Mouse (Mus musculus): ENCODE results near the gene Gm21992. TPM values are rescaled to one million over a fixed set of nuclear protein-coding genes. Genes with fewer than 3 reads are reported as not detected.
A peak's percentile ranks its signal among the peaks of the same experiment; 100 is the strongest.

The Gm21992 gene
- polyA plus RNA-seq, 1 experiment: 32.0 TPM

DNA sequence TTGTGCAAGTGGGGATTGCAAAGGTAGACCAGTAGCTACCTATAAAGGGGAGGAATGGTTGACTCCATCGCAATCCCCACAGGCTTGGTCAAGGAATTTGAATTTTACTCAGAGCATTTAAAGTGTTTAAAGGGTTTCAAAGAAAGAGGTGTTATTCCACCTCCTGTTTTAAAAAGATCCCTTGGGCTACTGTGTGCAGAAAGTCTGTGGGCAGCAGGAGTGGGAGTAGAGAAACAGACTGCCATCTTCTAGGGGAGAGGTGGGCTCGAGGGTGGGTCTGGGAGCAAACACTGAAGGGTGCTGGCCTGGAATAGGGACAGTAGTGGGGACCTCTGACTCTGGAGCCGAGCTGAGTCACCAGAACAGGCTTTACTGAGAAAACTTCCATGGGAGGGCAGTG lies 78.4 kb downstream of the Gm21992 start:
- no peak for DNase-seq
- Histone ChIP-seq H3K4me1 (ENCODE audit: control insufficient read depth, insufficient read depth, low read length) (no peaks in the 10 kb centered on the region), H3K27ac (ENCODE audit: insufficient read depth, low read depth, low read length) (no peak overlapping the region), H3K27me3 (replicated peaks; ENCODE audit: control insufficient read depth, insufficient read depth, low read length) (no peaks in the 10 kb centered on the region), H3K4me3 (ENCODE audit: insufficient read depth, low read depth, low read length) (no peak overlapping the region), H3K36me3 (ENCODE audit: control insufficient read depth, insufficient read depth, low read length) (no peaks in the 10 kb centered on the region)
- TF ChIP-seq POLR2A (IDR thresholded peaks at IDR 0.05; ENCODE audit: low read depth, low read length) (no peak), CTCF (conservative IDR thresholded peaks at IDR 0.05; ENCODE audit: insufficient read depth, insufficient read length, low read depth, low read length) (no peak)
- WGBS: 80% methylated on average over 3 of the region's 3 CpGs

- no peaks in the 10 kb centered on the region for H3K36me3 ChIP-seq (ENCODE audit: control insufficient read depth, insufficient read depth, low read length)
- no peaks in the 10 kb centered on the region for H3K4me1 ChIP-seq (ENCODE audit: control insufficient read depth, insufficient read depth, low read length)
- WGBS: 60% methylated on average over 9 of the region's 9 CpGs
- no peak for DNase-seq
- H3K27ac ChIP-seq (ENCODE audit: insufficient read depth, low read depth, low read length): no peak overlapping the region
- H3K27me3 ChIP-seq (replicated peaks; ENCODE audit: control insufficient read depth, insufficient read depth, low read length): no peaks in the 10 kb centered on the region
- H3K4me3 ChIP-seq (ENCODE audit: insufficient read depth, low read depth, low read length): no peak overlapping the region
- no peak for TF ChIP-seq POLR2A (IDR thresholded peaks at IDR 0.05; ENCODE audit: low read depth, low read length)
- TF ChIP-seq CTCF (conservative IDR thresholded peaks at IDR 0.05; ENCODE audit: insufficient read depth, insufficient read length, low read depth, low read length): no peak
These were observed 82.2 kb downstream of the Gm21992 start for GRCm38 (mm10) chr19:4729186-4729585.

DNA sequence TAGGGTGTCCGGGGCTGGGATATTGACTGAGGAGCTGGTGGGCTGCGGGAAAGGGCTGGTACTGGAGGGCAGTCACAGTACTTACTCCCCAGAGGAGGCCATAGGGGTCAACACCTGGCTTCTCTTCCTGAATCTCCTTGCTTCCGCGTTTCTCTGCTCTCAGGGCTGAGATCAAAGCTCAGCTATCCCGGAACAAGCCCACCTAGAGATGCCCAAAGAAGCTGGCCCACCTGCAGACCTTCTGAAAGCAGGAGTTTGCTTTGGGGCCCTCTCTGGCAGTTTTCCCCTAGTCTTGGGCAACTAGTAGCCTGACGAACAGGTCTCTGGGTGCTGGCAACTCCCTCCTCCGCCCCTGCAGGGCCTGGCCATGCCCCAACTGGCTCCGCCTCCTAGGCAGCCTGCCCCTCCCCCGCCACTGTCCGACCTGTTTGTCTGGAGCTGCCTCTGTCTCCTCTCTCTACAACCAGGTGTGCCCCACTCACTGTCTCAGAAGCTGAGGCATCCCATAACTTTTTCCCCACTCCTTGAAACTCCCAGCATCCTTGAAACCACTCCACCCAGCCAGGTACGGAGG lies 90.7 kb downstream of the Gm21992 start:
- TF ChIP-seq POLR2A (IDR thresholded peaks at IDR 0.05; ENCODE audit: low read depth, low read length) (no peak), CTCF (conservative IDR thresholded peaks at IDR 0.05; ENCODE audit: insufficient read depth, insufficient read length, low read depth, low read length) (no peak)
- no peaks in the 10 kb centered on the region for H3K27me3 ChIP-seq (replicated peaks; ENCODE audit: control insufficient read depth, insufficient read depth, low read length)
- DNase-seq: peak; percentile 87
- 20% methylated on average over 11 of the region's 11 CpGs for WGBS
- H3K4me3 ChIP-seq (ENCODE audit: insufficient read depth, low read depth, low read length): peak overlapping the region; percentile 50
- H3K4me1 ChIP-seq (ENCODE audit: control insufficient read depth, insufficient read depth, low read length): no peaks in the 10 kb centered on the region
- H3K27ac ChIP-seq (ENCODE audit: insufficient read depth, low read depth, low read length): peak overlapping the region; percentile 85
- no peaks in the 10 kb centered on the region for H3K36me3 ChIP-seq (ENCODE audit: control insufficient read depth, insufficient read depth, low read length)

DNA sequence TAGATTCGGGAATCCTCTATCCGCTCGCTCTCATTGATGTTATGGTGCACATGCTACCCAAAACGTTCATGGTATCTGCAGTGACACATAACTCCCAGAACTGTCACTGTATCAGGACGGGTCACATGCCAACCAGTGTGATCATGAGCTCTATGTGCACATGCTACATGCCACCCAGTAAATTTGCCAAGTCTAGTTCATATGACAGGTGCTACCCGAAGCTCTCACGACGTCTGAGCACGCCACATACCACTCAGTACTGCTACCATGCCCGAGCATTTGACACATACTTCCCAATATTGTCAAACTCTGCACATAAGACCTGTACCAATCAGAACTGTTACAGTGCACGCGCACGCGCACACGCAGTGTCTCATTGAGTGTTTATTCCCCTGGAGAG lies 91.3 kb downstream of the Gm21992 start:
- 80% methylated on average over 15 of the region's 15 CpGs for WGBS
- Histone ChIP-seq H3K4me1 (ENCODE audit: control insufficient read depth, insufficient read depth, low read length) (no peaks in the 10 kb centered on the region), H3K36me3 (ENCODE audit: control insufficient read depth, insufficient read depth, low read length) (no peaks in the 10 kb centered on the region), H3K4me3 (ENCODE audit: insufficient read depth, low read depth, low read length) (peak overlapping the region; percentile 50), H3K27ac (ENCODE audit: insufficient read depth, low read depth, low read length) (peak overlapping the region; percentile 85), H3K27me3 (replicated peaks; ENCODE audit: control insufficient read depth, insufficient read depth, low read length) (no peaks in the 10 kb centered on the region)
- DNase-seq: no peak
- no peak for TF ChIP-seq CTCF (conservative IDR thresholded peaks at IDR 0.05; ENCODE audit: insufficient read depth, insufficient read length, low read depth, low read length)
- no peak for TF ChIP-seq POLR2A (IDR thresholded peaks at IDR 0.05; ENCODE audit: low read depth, low read length)

- H3K4me3 ChIP-seq (ENCODE audit: insufficient read depth, low read depth, low read length): peak overlapping the region; percentile 1; the same call in 1 of the 2 replicates
- DNase-seq: peak; percentile 75
- no peaks in the 10 kb centered on the region for H3K36me3 ChIP-seq (ENCODE audit: control insufficient read depth, insufficient read depth, low read length)
- no peak for TF ChIP-seq CTCF (conservative IDR thresholded peaks at IDR 0.05; ENCODE audit: insufficient read depth, insufficient read length, low read depth, low read length)
- no peak for TF ChIP-seq POLR2A (IDR thresholded peaks at IDR 0.05; ENCODE audit: low read depth, low read length)
- WGBS: 19% methylated on average over 5 of the region's 5 CpGs
- H3K4me1 ChIP-seq (ENCODE audit: control insufficient read depth, insufficient read depth, low read length): no peaks in the 10 kb centered on the region
- H3K27ac ChIP-seq (ENCODE audit: insufficient read depth, low read depth, low read length): peak overlapping the region; percentile 85
- H3K27me3 ChIP-seq (replicated peaks; ENCODE audit: control insufficient read depth, insufficient read depth, low read length): no peaks in the 10 kb centered on the region
These were observed 92.1 kb downstream of the Gm21992 start for GRCm38 (mm10) chr19:4719351-4719764.

GRCm38 (mm10) chr19:4718716-4719115 lies 92.7 kb downstream of the Gm21992 start:
- no peaks in the 10 kb centered on the region for H3K27me3 ChIP-seq (replicated peaks; ENCODE audit: control insufficient read depth, insufficient read depth, low read length)
- no peaks in the 10 kb centered on the region for H3K4me1 ChIP-seq (ENCODE audit: control insufficient read depth, insufficient read depth, low read length)
- TF ChIP-seq POLR2A (IDR thresholded peaks at IDR 0.05; ENCODE audit: low read depth, low read length): no peak
- no peak for TF ChIP-seq CTCF (conservative IDR thresholded peaks at IDR 0.05; ENCODE audit: insufficient read depth, insufficient read length, low read depth, low read length)
- peak overlapping the region; percentile 49 for H3K27ac ChIP-seq (ENCODE audit: insufficient read depth, low read depth, low read length)
- H3K4me3 ChIP-seq (ENCODE audit: insufficient read depth, low read depth, low read length): 0 out of 2 replicates have a peak overlapping the region, but pooled peaks have one; percentile 1
- DNase-seq: no peak
- 29% methylated on average over 12 of the region's 12 CpGs for WGBS
- H3K36me3 ChIP-seq (ENCODE audit: control insufficient read depth, insufficient read depth, low read length): no peaks in the 10 kb centered on the region

- Histone ChIP-seq H3K4me3 (ENCODE audit: insufficient read depth, low read depth, low read length) (no peak overlapping the region), H3K27ac (ENCODE audit: insufficient read depth, low read depth, low read length) (no peak overlapping the region; the same call in 1 of the 2 replicates), H3K4me1 (ENCODE audit: control insufficient read depth, insufficient read depth, low read length) (no peaks in the 10 kb centered on the region), H3K27me3 (replicated peaks; ENCODE audit: control insufficient read depth, insufficient read depth, low read length) (no peaks in the 10 kb centered on the region), H3K36me3 (ENCODE audit: control insufficient read depth, insufficient read depth, low read length) (no peaks in the 10 kb centered on the region)
- peak; percentile 30 for DNase-seq
- WGBS: 68% methylated on average over 2 of the region's 2 CpGs
- TF ChIP-seq CTCF (conservative IDR thresholded peaks at IDR 0.05; ENCODE audit: insufficient read depth, insufficient read length, low read depth, low read length) (no peak), POLR2A (IDR thresholded peaks at IDR 0.05; ENCODE audit: low read depth, low read length) (no peak)
These were observed 94.1 kb downstream of the Gm21992 start for GRCm38 (mm10) chr19:4717281-4717680.

Measured in kidney, adult 2 months (tissue).